Mouse (Mus musculus) olfactory bulb, adult 2 months (tissue): ENCODE data around the gene Hspa5. TPM values are rescaled to one million over a fixed set of nuclear protein-coding genes. Genes with fewer than 3 reads are reported as not detected.
"Not testable (repeated sequence)": the region's sequence is repeated elsewhere in the genome, so short reads cannot be mapped to it uniquely, and the experiment has no call there.

Source experiments
- H3K27ac ChIP-seq: fragments of 200-500 bp; 2 replicates; pipeline ENCODE4 v1.5.1; 2012; ENCODE audit warnings: low read depth, low read length; ENCODE audit not compliant: insufficient read depth
- H3K4me1 ChIP-seq: fragments of 200-500 bp; 2 replicates; pipeline ENCODE4 v1.6.1; 2012; ENCODE audit warnings: low read length; ENCODE audit not compliant: control insufficient read depth, insufficient read depth
- H3K4me3 ChIP-seq: fragments of 200-500 bp; 2 replicates; pipeline ENCODE4 v1.5.1; 2012; ENCODE audit warnings: mild to moderate bottlenecking, low read depth, low read length, moderate library complexity; ENCODE audit not compliant: insufficient read depth
- CTCF ChIP-seq: fragments of 200-500 bp; IDR thresholded peaks from 2 replicates; pipeline ENCODE4 v1.5.1; 2012; ENCODE audit warnings: low read depth, mild to moderate bottlenecking, low read length, moderate library complexity; ENCODE audit not compliant: insufficient read depth
- POLR2A ChIP-seq: fragments of 200-500 bp; IDR thresholded peaks from 2 replicates; pipeline ENCODE4 v1.6.1; 2012; ENCODE audit warnings: mild to moderate bottlenecking, low read depth, low read length, moderate library complexity; ENCODE audit not compliant: insufficient read depth
- WGBS: fragments of 180-500 bp; shearing (Covaris S2); methylation state at CpG from one replicate; pipeline ENCODE4 v1.1.7; 2018; 5-methylcytosine and 5-hydroxymethylcytosine counted together
- polyA plus RNA-seq: library from polyadenylated mRNA; stranded (reverse); fragments of >200 nt; gene quantifications from 2 replicates; pipeline ENCODE4 v1.2.4, GENCODE M21; 2012; ENCODE audit warnings: low replicate concordance; ENCODE audit not compliant: missing spikeins, insufficient read depth, insufficient read length

Hspa5 gene
- polyA plus RNA-seq, 1 experiment: not detected

DNA sequence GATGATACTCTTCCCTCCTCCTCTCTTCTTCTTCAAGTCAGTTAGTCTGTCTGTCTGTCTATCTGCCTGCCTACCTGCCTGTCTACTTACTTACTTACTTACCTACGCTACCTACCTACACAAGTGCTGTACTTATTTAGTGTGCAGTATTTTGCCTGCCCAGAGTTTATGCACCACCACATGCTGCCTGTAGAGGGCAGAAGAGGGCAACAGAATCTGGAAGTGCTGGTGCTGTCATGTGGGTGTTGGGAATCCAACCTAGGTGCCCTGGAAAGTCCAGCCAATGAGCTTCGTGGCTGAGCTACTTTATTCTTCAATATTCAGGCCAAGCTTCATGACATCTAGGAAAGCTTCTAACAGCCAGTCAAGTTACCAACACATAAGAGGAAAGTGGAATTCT lies 12.3 kb downstream of the Hspa5 start:
- H3K4me1 ChIP-seq: no peaks in the 10 kb centered on the region
- H3K27ac ChIP-seq: no peak overlapping the region
- WGBS: 82% methylated on average over 2 of the region's 2 CpGs
- H3K4me3 ChIP-seq: no peak overlapping the region
- no peak for TF ChIP-seq POLR2A
- TF ChIP-seq CTCF: no peak

DNA sequence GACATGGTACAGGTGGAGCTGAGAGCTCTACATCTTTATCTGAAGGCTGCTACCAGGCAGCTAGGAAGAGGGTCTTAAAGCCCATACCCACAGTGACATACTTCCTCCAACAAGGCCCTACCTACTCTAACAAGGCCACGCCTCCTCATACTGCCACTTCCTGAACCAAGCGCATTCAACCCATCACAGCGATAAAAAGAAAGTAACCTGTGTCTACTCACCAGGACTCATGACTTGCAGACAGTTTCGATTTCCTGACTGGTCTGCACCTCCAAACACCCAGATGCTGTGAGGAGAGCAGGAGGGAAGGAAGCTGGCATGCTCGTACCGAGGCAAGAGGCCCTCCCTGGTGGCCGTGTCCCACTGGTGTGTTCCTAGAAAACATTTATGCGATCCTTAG lies 18.5 kb downstream of the Hspa5 start:
- H3K27ac ChIP-seq: no peak overlapping the region
- WGBS: 95% methylated on average over 8 of the region's 8 CpGs
- no peaks in the 10 kb centered on the region for H3K4me1 ChIP-seq
- no peak overlapping the region; the same call in 1 of the 2 replicates for H3K4me3 ChIP-seq
- TF ChIP-seq POLR2A (no peak), CTCF (no peak)

- H3K27ac ChIP-seq, H3K4me1 ChIP-seq, H3K4me3 ChIP-seq: not testable (repeated sequence)
- 92% methylated on average over 2 of the region's 2 CpGs for WGBS
Observed at GRCm38 (mm10) chr2:34792543-34792942, 20.8 kb downstream of the Hspa5 start.

- 97% methylated on average over 2 of the region's 2 CpGs for WGBS
- H3K4me1 ChIP-seq: no peaks in the 10 kb centered on the region
- no peak overlapping the region for H3K27ac ChIP-seq
- no peak overlapping the region for H3K4me3 ChIP-seq
- TF ChIP-seq CTCF: no peak
- TF ChIP-seq POLR2A: no peak
Observed at GRCm38 (mm10) chr2:34794511-34794910, 22.7 kb downstream of the Hspa5 start.

- 91% methylated on average over 7 of the region's 7 CpGs for WGBS
- Histone ChIP-seq H3K4me1 (0 out of 2 replicates have a peak, but pooled peaks cover 3% of the 10 kb centered on the region), H3K4me3 (no peak overlapping the region), H3K27ac (no peak overlapping the region)
- no peak for TF ChIP-seq CTCF
- TF ChIP-seq POLR2A: no peak
Observed at GRCm38 (mm10) chr2:34795426-34795825, 23.7 kb downstream of the Hspa5 start.

GRCm38 (mm10) chr2:34799357-34800256 lies 27.8 kb downstream of the Hspa5 start, which contains the start of gene Rabepk:
TSS of gene Rabepk (minus strand) at chr2:34799912.
- Histone ChIP-seq H3K27ac (peak within 1 kb of the TSS; percentile 29; the same call in 1 of the 2 replicates), H3K4me3 (peak within 1 kb of the TSS; percentile 63), H3K4me1 (peaks cover 8% of the 10 kb centered on the region; the same call in 1 of the 2 replicates)
- TF ChIP-seq POLR2A (peak; percentile 47; the same call in 1 of the 2 replicates), CTCF (no peak)
- 4% methylated on average over 44 of the region's 44 CpGs for WGBS

- Histone ChIP-seq H3K27ac (no peak overlapping the region), H3K4me3 (no peak overlapping the region), H3K4me1 (peaks cover 8% of the 10 kb centered on the region)
- TF ChIP-seq POLR2A (no peak), CTCF (no peak)
- WGBS: 83% methylated on average over 7 of the region's 7 CpGs
Observed at GRCm38 (mm10) chr2:34800371-34800770, 28.6 kb downstream of the Hspa5 start.

DNA sequence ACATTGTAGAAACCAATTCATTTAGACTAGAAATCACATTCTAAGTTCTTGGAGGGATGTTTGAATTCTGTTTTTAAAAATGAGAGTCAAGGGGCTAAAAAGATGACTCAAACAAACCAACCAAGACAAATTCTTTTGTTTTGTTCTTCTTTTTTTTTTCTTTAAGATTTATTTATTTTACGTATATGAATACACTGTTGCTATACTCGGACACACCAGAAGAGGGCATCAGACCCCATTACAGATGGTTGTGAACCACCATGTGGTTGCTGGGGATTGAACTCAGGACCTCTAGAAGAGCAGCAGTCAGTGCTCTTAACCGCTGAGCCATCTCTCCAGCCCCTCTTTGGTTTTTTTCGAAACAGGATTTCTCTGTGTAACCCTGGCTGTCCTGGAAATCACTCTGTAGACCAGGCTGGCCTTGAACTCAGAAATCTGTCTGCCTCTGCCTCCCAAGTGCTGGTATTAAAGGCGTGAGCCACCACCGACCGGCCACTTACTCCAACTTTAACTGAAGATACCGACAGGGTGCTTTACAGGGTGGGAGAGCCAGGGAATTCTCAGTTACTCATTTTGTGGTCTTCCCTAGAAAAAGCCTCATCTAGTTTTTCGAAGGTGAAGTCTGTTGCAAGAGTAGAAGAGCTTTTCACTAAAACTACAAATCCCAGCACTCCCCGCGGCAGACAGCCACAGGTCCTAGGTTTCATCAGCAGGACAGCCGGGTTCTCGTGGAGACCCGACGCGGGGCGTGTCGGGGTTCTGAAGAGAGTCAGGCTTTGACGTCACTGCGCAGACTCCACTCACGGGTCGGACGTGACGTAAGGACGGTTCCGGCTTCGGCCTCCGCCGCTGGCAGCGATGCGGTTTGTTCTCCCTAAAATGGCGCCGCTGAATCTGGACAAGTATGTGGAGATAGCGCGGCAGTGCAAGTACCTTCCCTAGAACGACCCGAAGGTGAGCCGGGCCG lies 30.0 kb downstream of the Hspa5 start:
- no peak for TF ChIP-seq CTCF
- peak; percentile 85 for TF ChIP-seq POLR2A
- H3K4me1 ChIP-seq: peaks cover 12% of the 10 kb centered on the region
- H3K4me3 ChIP-seq: peak overlapping the region; percentile 71
- 5% methylated on average over 39 of the region's 39 CpGs for WGBS
- peak overlapping the region; percentile 84 for H3K27ac ChIP-seq
